In the genomic region with DNA sequence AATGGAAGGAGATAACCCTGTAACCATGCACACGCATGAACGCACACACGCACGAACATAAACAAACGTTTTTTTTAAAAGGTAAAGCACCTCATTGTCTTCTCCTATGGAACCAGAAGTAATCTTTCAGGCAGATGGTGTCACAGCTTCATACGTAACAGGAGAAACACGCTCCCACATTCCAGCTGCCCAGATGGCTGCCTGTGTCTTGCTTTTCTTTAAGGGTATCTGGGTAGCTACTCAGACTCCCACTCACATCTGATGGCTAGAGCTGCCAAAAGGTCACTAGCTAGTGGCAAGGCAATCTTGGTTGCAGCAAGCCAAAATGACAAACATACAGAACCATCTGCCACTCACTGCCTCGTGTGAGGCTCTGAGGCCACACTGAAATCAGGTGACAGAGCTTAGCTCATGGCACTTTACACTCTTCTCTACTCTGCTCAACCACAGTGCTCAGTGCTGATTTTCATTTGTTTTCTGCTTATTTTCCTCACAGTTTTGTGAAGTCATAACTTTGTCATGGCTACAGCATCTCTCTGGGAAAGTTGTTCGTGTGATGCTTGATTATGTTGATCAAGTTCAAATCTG, we compare ENCODE assay signal across 13 mouse cellular contexts. TPM values are rescaled to one million over a fixed set of nuclear protein-coding genes. Genes with fewer than 3 reads are reported as not detected.
DNase-seq lines count a peak whose midpoint lies in the region; ATAC-seq lines count a peak whose summit lies in the region.
"Had no signal": no experiment of that assay in that cellular context is flagged by ENCODE, and none has a peak within 500 bp of the region (broad histone marks: within the 10 kb centered on the region; RNA-seq: fewer than 3 reads in every experiment).

No protein-coding gene starts in this region.

- H3K27me3 ChIP-seq in forebrain, embryonic 12.5 days: no peaks in the 10 kb centered on the region
- no peaks in the 10 kb centered on the region for H3K27me3 ChIP-seq in forebrain, embryonic 11.5 days (ENCODE audit: control insufficient read depth, insufficient read depth, low read length)

- peaks cover 3% of the 10 kb centered on the region; the same call in 1 of the 2 replicates for H3K36me3 ChIP-seq in forebrain, embryonic 12.5 days (replicated peaks)
- no peaks in the 10 kb centered on the region; the same call in 1 of the 2 replicates for H3K36me3 ChIP-seq in forebrain, embryonic 11.5 days (ENCODE audit: control insufficient read depth, insufficient read depth, low read length)

- no peak for ATAC-seq in forebrain, embryonic 12.5 days (ENCODE audit: low FRiP score)
- ATAC-seq in forebrain, embryonic 11.5 days (replicated peaks; ENCODE audit: low FRiP score): no peak
- ATAC-seq in activated CD4-positive, CD25-positive, alpha-beta regulatory T cell, adult 4 months: no peak
- ATAC-seq: midbrain, embryonic 16.5 days had no signal

- no peaks in the 10 kb centered on the region; the same call in 1 of the 2 replicates for H3K4me1 ChIP-seq in forebrain, embryonic 12.5 days
- no peaks in the 10 kb centered on the region for H3K4me1 ChIP-seq in forebrain, embryonic 11.5 days (replicated peaks; ENCODE audit: control insufficient read depth, insufficient read depth, low read length)

- H3K9ac ChIP-seq in forebrain, embryonic 12.5 days: no peak overlapping the region
- H3K9ac ChIP-seq in forebrain, embryonic 11.5 days (ENCODE audit: low read length): no peak overlapping the region
- H3K9ac ChIP-seq: liver, embryonic 14.5 days had no signal

- 64% methylated on average over 9 of the region's 9 CpGs for WGBS in forebrain, embryonic 12.5 days
- 63% methylated on average over 9 of the region's 9 CpGs for WGBS in forebrain, embryonic 11.5 days

- no peak overlapping the region for H3K4me3 ChIP-seq in forebrain, embryonic 12.5 days (replicated peaks)
- no peak overlapping the region for H3K4me3 ChIP-seq in forebrain, embryonic 11.5 days (ENCODE audit: low read depth, low read length)

- H3K27ac ChIP-seq in forebrain, embryonic 12.5 days: 0 out of 2 replicates have a peak overlapping the region, but pooled peaks have one; percentile 8
- no peak overlapping the region for H3K27ac ChIP-seq in forebrain, embryonic 11.5 days (ENCODE audit: low read depth, low read length)
- H3K27ac ChIP-seq: liver, embryonic 14.5 days had no signal

- H3K9me3 ChIP-seq in forebrain, embryonic 12.5 days: no peaks in the 10 kb centered on the region
- H3K9me3 ChIP-seq in forebrain, embryonic 11.5 days (ENCODE audit: control insufficient read depth, low read length): no peaks in the 10 kb centered on the region

- no peak for DNase-seq in forebrain, embryonic 11.5 days (ENCODE audit: low spot score)
- peak; percentile 37 for DNase-seq in layer of hippocampus, adult 11-12 months (ENCODE audit: low spot score)
- DNase-seq in layer of hippocampus, postnatal 25 days (ENCODE audit: extremely low spot score in 1 of 2, low spot score in 1 of 2): no peak
- peak; percentile 34 to 54 for DNase-seq in frontal cortex, adult 2 months (ENCODE audit: extremely low spot score in 1 of 2, low spot score in 1 of 2)
- peak; percentile 56 for DNase-seq in mesoderm, embryonic 11.5 days (ENCODE audit: low read depth, low spot score)
- DNase-seq in lung, postnatal 10 days: no peak
- DNase-seq: lung, postnatal 36 days had no signal

- H3K4me2 ChIP-seq in forebrain, embryonic 12.5 days: no peak overlapping the region
- H3K4me2 ChIP-seq in forebrain, embryonic 11.5 days (ENCODE audit: low read depth, low read length, severe bottlenecking): no peak overlapping the region

RNA-seq across cellular contexts. Expression of a gene that starts 19.4 kb away (rescaled TPM):
- 0.14 and 0.22 TPM in 2 replicates for polyA plus RNA-seq in forebrain, embryonic 12.5 days (2016; fragmentation: Nextera tagmentation; extraction: Ambion mirVana)
- polyA plus RNA-seq in forebrain, embryonic 11.5 days (2014; fragmentation: Nextera tagmentation; extraction: Ambion mirVana): not detected in 2 replicates
- total RNA-seq in layer of hippocampus, postnatal 25 days (2021): not detected
- polyA plus RNA-seq in frontal cortex, adult 2 months (2012; rRNA removed): 0.14 and 0.19 TPM in 2 replicates
- 1 to 10 TPM in 1 of 2 experiments, not detected in 1; 1.5 TPM for polyA plus RNA-seq in activated CD4-positive, CD25-positive, alpha-beta regulatory T cell, adult 4 months (2017; shearing (Covaris generic))
- total RNA-seq: left cerebral cortex, adult 8-10 months; neutrophil, adult 5-6 weeks had no signal
- polyA plus RNA-seq: liver, embryonic 14.5 days had no signal

RNA-seq across cellular contexts. Expression of a gene that starts 57.3 kb away (rescaled TPM):
- polyA plus RNA-seq in forebrain, embryonic 12.5 days (2016; fragmentation: Nextera tagmentation; extraction: Ambion mirVana): 52.0 and 54.2 TPM in 2 replicates
- 35.4 and 38.4 TPM in 2 replicates for polyA plus RNA-seq in forebrain, embryonic 11.5 days (2014; fragmentation: Nextera tagmentation; extraction: Ambion mirVana)
- total RNA-seq in layer of hippocampus, postnatal 25 days (2021): 10 to 100 TPM; 57.9 to 59.0 TPM
- 36.1 and 37.0 TPM in 2 replicates for polyA plus RNA-seq in frontal cortex, adult 2 months (2012; rRNA removed)
- polyA plus RNA-seq in activated CD4-positive, CD25-positive, alpha-beta regulatory T cell, adult 4 months (2017; shearing (Covaris generic)): 10 to 100 TPM; 26.2 to 38.2 TPM

Comparison
In these comparisons a context has a peak if more than half of its experiments do, and no peak if none do; other contexts are left out.
1. DNase-seq: peak in layer of hippocampus, adult 11-12 months (single experiment), frontal cortex, adult 2 months (2 of 2) and mesoderm, embryonic 11.5 days (single experiment); none in forebrain, embryonic 11.5 days (single experiment), layer of hippocampus, postnatal 25 days (0 of 2) and lung, postnatal 10 days (single experiment).